Comparison of ENCODE assay signal across 9 mouse cellular contexts in genomic region chr15:37005793-37006474, GRCm38 (mm10). TPM values are rescaled to one million over a fixed set of nuclear protein-coding genes. Genes with fewer than 3 reads are reported as not detected.
DNase-seq lines count a peak whose midpoint lies in the region; ATAC-seq and TF ChIP-seq lines count a peak whose summit lies in the region.
"Had no signal": no experiment of that assay in that cellular context is flagged by ENCODE, and none has a peak within 500 bp of the region (broad histone marks: within the 10 kb centered on the region; RNA-seq: fewer than 3 reads in every experiment).

No protein-coding gene starts in this region.

- H3K9me3 ChIP-seq in heart, embryonic 12.5 days (replicated peaks), result no peaks in the 10 kb centered on the region
- peaks cover 36% of the 10 kb centered on the region for H3K9me3 ChIP-seq in ES-Bruce4 (replicated peaks; ENCODE audit: control insufficient read depth, insufficient read depth, low read length, poor library complexity, severe bottlenecking)
- H3K9me3 ChIP-seq in heart, embryonic 16.5 days (replicated peaks; ENCODE audit: control insufficient read depth, low read length), result no peaks in the 10 kb centered on the region

- no peaks in the 10 kb centered on the region for H3K27me3 ChIP-seq in heart, embryonic 12.5 days (replicated peaks)
- no peaks in the 10 kb centered on the region for H3K27me3 ChIP-seq in ES-Bruce4 (ENCODE audit: control insufficient read depth, insufficient read depth, low read length, poor library complexity, severe bottlenecking)
- no peaks in the 10 kb centered on the region for H3K27me3 ChIP-seq in heart, embryonic 16.5 days (ENCODE audit: control insufficient read depth, insufficient read depth, low read length)

- H3K4me1 ChIP-seq in heart, embryonic 12.5 days (replicated peaks), result peaks cover 23% of the 10 kb centered on the region
- peaks cover 3% of the 10 kb centered on the region for H3K4me1 ChIP-seq in ES-Bruce4 (ENCODE audit: control insufficient read depth, insufficient read depth, low read length)
- peaks cover 29% of the 10 kb centered on the region for H3K4me1 ChIP-seq in heart, embryonic 16.5 days (ENCODE audit: control insufficient read depth, insufficient read depth, low read length)

- H3K79me2 ChIP-seq in macrophage (ENCODE audit: inconsistent target), result peaks cover 45% of the 10 kb centered on the region

- H3K36me3 ChIP-seq in heart, embryonic 12.5 days, result peaks cover 23% of the 10 kb centered on the region
- H3K36me3 ChIP-seq in ES-Bruce4 (ENCODE audit: control insufficient read depth, insufficient read depth, low read length, poor library complexity, severe bottlenecking), result peaks cover 45% of the 10 kb centered on the region
- H3K36me3 ChIP-seq in heart, embryonic 16.5 days (ENCODE audit: control insufficient read depth, insufficient read depth), result peaks cover 13% of the 10 kb centered on the region
- H3K36me3 ChIP-seq in macrophage (ENCODE audit: inconsistent target), result peaks cover 21% of the 10 kb centered on the region

- H3K4me3 ChIP-seq in heart, embryonic 12.5 days, result peak overlapping the region; percentile 97
- H3K4me3 ChIP-seq in ES-Bruce4 (ENCODE audit: low read depth, low read length) (peak overlapping the region; percentile 96), macrophage (ENCODE audit: inconsistent target) (peak overlapping the region; percentile 74)
- peak overlapping the region; percentile 99 for H3K4me3 ChIP-seq in heart, embryonic 16.5 days (ENCODE audit: low read length)

- H3K27ac ChIP-seq in heart, embryonic 12.5 days (ENCODE audit: poor library complexity, severe bottlenecking), result peak overlapping the region; percentile 97
- H3K27ac ChIP-seq in ES-Bruce4 (ENCODE audit: insufficient read depth, low read length) (peak overlapping the region; percentile 90), macrophage (peak overlapping the region; percentile 89)
- peak overlapping the region; percentile 98 for H3K27ac ChIP-seq in heart, embryonic 16.5 days (ENCODE audit: low read length)

- TF ChIP-seq CTCF in ES-Bruce4 (IDR thresholded peaks at IDR 0.05; ENCODE audit: low read depth, low read length), result no peak

- peak overlapping the region; percentile 100 for H3K9ac ChIP-seq in heart, embryonic 12.5 days
- peak overlapping the region; percentile 100 for H3K9ac ChIP-seq in ES-Bruce4 (ENCODE audit: low read depth, poor library complexity, severe bottlenecking)
- H3K9ac ChIP-seq in heart, embryonic 16.5 days (ENCODE audit: low read length), result peak overlapping the region; percentile 100

- WGBS in heart, embryonic 12.5 days, result 32% methylated on average over 7 of the region's 7 CpGs
- WGBS in heart, embryonic 16.5 days, result 28% methylated on average over 7 of the region's 7 CpGs
- 18% methylated on average over 7 of the region's 7 CpGs for WGBS in macrophage (ENCODE audit: missing documents)

- TF ChIP-seq POLR2A in ES-Bruce4 (IDR thresholded peaks at IDR 0.05; ENCODE audit: insufficient read depth, low read length), result no peak

- ATAC-seq in heart, embryonic 12.5 days (ENCODE audit: insufficient number of reproducible peaks, low FRiP score), result no peak
- no peak for ATAC-seq in heart, embryonic 16.5 days (replicated peaks; ENCODE audit: extremely low read depth, insufficient read depth, low FRiP score)
- no peak for ATAC-seq in CD4-positive, CD25-positive, alpha-beta regulatory T cell, adult 4 months

- no peak for TF ChIP-seq EP300 in ES-Bruce4 (IDR thresholded peaks at IDR 0.05; ENCODE audit: insufficient read depth, low read depth, low read length)

- peak overlapping the region; percentile 70 for H3K4me2 ChIP-seq in heart, embryonic 12.5 days
- peak overlapping the region; percentile 66 for H3K4me2 ChIP-seq in heart, embryonic 16.5 days (ENCODE audit: low read depth, low read length)

- DNase-seq in heart, adult 8-10 months (ENCODE audit: low spot score), result no peak
- no peak for DNase-seq in frontal cortex, postnatal 14 days (ENCODE audit: low spot score in 2 of 2)
- DNase-seq in ovary, postnatal 14 days (ENCODE audit: low spot score), result no peak
- DNase-seq: gastrocnemius, postnatal 25 days had no signal

RNA-seq across cellular contexts. Expression of gene Zfp706, which starts 1.6 kb away (rescaled TPM):
- polyA plus RNA-seq in heart, embryonic 12.5 days (2016; fragmentation: Nextera tagmentation; extraction: Ambion mirVana), result 459 and 491 TPM in 2 replicates
- total RNA-seq in heart, adult 8-10 months (2022), result 100 to 1,000 TPM; 214 to 231 (median 227) TPM
- 212 and 245 TPM in 2 replicates for polyA plus RNA-seq in ES-Bruce4 (2011; ENCODE audit: insufficient read depth, insufficient read length, low read depth, missing spikeins)
- polyA plus RNA-seq in heart, embryonic 16.5 days (2015; fragmentation: Nextera tagmentation; extraction: Ambion mirVana), result 426 and 448 TPM in 2 replicates
- 10 to 100 TPM in 20 of 26 experiments, 1 to 10 TPM in 6; 1.4 to 51.0 (median 18.7) TPM for total RNA-seq in macrophage (2018; cell fraction: chromatin; rRNA removed)
- 100 to 1,000 TPM in 1 of 26 experiments, 10 to 100 TPM in 25; 40.2 to 106 (median 61.4) TPM for total RNA-seq in macrophage (2018; cell fraction: cytosol; rRNA removed)
- 10 to 100 TPM in 20 of 26 experiments, 1 to 10 TPM in 6; 4.9 to 42.1 (median 13.7) TPM for total RNA-seq in macrophage (2018; cell fraction: nucleus; rRNA removed)
- 93.5 to 115 TPM (median 93.7 TPM) in 3 replicates for polyA plus RNA-seq in macrophage (2018)
- polyA plus RNA-seq in CD4-positive, CD25-positive, alpha-beta regulatory T cell, adult 4 months (2017; shearing (Covaris generic)), result 100 to 1,000 TPM; 420 to 436 TPM
